Mouse (Mus musculus) thymus, adult 18-20 months (tissue): ENCODE measurements around the gene Tyw3.
"Not testable (repeated sequence)": the region's sequence is repeated elsewhere in the genome, so short reads cannot be mapped to it uniquely, and the experiment has no call there.

Source experiments
- DNase-seq, 2 experiments: peaks; one replicate each; pipeline ENCODE4 v3.0.0; 2022; ENCODE audit warnings: mixed read lengths in 2 of 2

Gene Tyw3

DNA sequence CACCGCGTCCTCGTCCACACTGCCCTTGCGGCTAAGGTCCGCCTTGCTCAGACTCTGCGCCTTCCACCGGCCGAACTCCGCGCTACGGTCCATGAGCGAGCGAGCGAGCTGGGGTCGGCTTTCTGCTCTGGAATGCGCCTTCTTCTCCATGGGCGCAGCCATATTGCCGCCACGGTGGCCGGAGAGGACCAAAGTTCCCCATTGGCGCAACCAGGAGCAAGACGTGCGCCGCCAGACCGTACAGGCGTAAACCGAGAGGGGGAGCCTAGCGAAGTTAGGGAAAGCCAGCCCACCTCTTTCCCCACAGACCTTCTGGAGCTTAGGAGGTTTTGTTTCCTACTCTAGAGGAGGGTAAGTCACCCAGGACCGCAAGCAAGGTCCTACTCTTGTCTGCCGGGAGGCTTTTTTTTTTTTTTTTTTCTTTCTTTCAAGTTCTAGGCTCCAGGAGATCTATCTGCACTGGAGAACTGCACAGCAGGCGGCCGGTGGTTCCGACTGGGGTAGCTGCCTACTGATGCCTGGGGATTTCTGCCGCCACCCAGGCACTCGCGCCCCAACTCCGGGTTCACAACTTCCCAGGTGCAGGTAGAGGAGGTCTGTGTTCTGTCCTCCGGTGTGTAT is at the start of gene Tyw3:
Gene Tyw3, minus strand, starts transcription at position 171 of the 621 bp plus-strand sequence.
- peak; percentile 89 to 91 for DNase-seq

GRCm38 (mm10) chr3:154633091-154633490 is 36.2 kb upstream of the Tyw3 start:
- DNase-seq, result no peak

DNA sequence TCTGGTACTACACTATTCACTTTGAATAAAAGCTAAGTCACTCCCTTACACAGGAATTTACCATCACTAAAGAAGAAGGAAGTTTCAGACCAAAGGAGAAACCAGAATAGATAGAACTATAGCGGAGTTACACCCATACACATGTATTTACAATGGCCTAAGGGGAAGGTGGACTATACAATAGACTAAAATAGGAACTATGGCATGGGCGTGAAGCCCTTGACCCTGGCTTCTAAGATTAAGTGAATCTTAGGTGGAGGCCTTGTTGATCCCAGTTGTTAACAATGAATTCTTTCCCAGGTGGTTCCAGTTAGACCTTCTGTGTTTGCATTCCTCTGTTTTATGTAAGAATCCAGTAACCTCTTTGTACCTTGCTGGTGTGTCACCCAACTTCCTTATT is 34.4 kb upstream of the Tyw3 start:
- not testable (repeated sequence) for DNase-seq

DNA sequence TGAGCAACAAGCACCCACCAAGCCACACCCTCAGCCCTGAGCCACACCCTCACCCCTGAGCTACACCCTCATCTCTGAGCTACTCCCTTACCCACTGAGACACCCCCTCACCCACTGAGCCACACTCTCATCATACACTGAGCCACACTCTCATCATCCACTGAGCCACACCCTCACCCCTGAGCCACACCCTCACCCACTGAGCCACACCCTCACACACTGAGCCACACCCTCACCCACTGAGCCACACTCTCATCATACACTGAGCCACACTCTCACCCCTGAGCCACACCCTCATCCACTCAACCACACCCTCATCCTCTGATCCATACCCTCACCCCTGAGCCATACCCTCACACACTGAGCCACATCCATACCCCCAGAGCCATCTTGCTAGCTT is 31.4 kb upstream of the Tyw3 start:
- DNase-seq, result no peak

- no peak for DNase-seq
Measured at GRCm38 (mm10) chr3:154616106-154616505, 19.2 kb upstream of the Tyw3 start.

DNA sequence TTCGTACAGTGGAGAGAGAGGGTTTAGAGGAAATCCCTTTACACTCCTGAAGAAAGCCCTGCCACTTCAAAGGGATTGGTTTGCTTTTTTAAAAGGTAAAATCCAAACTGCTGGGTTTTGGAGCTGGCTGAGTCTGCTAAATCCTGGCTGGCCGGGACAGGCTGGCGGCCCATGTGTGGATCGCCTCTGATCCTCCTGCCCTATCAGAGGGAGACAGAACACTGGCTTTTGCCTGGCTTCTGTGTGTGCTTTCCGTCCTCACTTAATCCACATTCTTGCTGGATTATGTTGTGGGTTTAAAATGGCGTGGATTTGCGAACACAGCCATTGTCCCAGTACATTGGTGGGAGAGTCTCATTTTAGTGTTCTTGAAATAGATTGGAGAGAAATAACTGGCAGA is 18.4 kb upstream of the Tyw3 start:
- no peak for DNase-seq

GRCm38 (mm10) chr3:154614771-154615170 is 17.9 kb upstream of the Tyw3 start:
- no peak for DNase-seq

GRCm38 (mm10) chr3:154611888-154612287 is 15.0 kb upstream of the Tyw3 start:
- DNase-seq, result no peak

GRCm38 (mm10) chr3:154607896-154608295 is 11.0 kb upstream of the Tyw3 start:
- no peak for DNase-seq

DNA sequence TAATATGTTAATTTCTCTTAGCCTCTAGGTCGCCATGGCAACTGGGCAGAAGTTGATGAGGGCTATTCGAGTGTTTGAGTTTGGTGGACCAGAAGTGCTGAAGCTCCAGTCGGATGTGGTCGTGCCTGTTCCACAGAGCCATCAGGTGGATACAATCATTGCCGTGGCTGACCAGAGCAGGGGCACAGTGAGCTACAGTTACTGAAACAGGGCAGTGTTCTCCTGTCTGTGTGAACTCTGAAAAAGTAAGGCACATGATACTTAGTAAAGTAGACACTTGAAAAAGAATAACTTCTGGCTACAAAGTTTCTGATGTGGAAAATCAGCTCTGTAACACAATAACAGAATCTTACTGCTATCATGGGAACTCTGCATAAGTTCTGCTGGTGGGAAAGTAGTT is 8.0 kb upstream of the Tyw3 start:
- no peak for DNase-seq

DNA sequence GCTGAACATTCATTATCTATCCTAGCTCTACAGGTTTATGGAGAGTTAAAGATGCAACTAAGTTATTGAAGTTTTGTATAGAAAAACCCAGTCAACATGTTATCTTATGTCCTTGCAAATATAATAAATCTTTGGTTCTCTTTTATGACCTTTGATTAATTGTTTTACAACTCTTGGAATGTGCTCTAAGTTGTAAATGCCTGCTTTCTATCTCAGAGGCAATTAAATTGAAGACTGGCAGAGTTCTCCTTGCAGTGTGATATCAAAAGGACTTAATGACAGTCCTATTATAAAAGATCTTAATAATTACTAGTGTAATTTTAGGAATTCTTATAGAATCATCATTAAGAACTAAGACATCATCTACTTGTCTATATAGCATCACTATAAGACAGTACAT is 5.2 kb upstream of the Tyw3 start:
- no peak for DNase-seq

DNA sequence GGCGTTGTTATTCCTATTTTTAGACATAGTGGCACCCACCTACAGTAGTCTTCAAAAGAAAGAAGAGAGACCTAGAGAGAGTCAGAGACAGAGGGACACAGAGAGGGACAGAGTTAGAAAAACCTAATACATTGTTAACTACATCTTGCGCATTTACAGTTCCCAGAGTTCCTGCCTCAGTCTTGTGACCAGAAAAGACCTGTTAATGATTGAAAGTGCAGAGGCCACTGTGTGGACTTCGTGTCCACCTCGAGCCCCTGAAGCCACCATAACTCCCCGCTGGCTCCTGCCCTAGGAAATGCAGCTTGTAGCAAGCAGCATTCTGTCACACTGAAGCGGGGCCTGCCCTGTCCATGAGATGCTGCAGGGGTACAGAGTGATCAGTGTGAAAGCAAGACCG is 657 bp upstream of the Tyw3 start:
- no peak for DNase-seq

DNA sequence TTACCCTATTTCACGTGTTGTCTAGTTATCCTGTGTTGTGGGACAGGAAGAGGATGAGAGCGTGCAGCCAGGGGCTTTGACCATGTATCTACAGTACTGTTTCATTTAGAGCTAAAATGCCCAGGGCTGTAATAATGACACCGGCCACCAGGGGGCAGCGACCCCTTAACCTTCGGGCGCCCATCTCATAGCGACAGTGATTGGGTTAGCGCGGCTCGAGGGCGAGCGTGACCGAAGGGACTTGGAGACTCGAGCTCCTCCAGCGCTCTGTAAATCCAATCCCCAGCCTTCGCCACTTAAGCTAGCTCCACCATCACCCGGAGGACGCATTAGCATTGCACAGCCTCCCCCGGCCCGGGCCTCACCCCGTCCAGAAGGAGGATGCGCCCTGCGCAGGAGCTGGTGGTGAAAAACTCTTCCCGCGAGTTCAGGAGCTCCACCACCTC is 393 bp downstream of the Tyw3 start, which contains the start of gene Cryz:
Gene Cryz, plus strand, starts transcription at position 224 of the 446 bp plus-strand sequence.
- peak; percentile 71 to 78 for DNase-seq

DNA sequence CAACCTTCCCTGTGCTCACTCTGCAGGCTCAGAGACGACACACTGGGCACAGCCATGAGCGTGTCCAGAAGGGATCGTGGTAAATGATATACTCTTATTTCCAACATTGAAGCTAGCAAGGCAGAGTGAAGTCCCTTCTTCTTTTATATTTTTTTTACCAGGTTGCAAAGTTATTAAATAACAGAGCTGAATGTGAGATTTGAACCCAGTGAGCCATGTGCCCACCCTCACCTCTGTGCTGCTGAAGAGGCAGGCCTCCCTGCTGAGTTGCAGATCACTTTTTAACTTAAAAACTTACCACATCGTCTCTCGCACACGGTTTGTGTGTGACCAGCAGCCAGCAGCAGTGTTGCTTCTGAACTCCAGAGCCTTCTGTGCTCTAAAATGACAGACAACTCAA is 2.7 kb downstream of the Tyw3 start:
- DNase-seq, result no peak

DNA sequence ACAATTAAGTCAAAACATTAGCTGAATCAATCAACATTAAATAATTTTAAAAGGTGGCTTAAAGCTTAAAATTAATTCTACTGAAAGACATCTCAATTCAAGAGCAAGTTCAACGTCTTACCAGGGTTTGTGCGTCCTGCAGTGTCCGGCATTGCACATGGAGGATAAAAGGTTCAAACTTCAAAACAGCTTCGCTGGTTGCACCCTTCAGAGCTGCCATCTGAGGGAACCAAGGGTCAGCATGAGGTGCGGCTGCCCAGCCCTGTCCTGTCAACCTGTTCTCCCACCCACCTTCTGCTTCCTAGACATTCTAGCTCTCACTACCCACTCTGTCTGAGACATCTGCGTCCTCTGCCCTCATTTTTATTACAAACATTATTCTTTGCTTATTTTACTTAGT is 3.3 kb downstream of the Tyw3 start:
- no peak for DNase-seq

GRCm38 (mm10) chr3:154591621-154592020 is 5.3 kb downstream of the Tyw3 start:
- no peak for DNase-seq

GRCm38 (mm10) chr3:154590971-154591370 is 5.9 kb downstream of the Tyw3 start:
- DNase-seq, result no peak

GRCm38 (mm10) chr3:154584351-154584750 is 12.6 kb downstream of the Tyw3 start:
- DNase-seq, result no peak

GRCm38 (mm10) chr3:154577895-154578294 is 19.0 kb downstream of the Tyw3 start:
- DNase-seq, result no peak

DNA sequence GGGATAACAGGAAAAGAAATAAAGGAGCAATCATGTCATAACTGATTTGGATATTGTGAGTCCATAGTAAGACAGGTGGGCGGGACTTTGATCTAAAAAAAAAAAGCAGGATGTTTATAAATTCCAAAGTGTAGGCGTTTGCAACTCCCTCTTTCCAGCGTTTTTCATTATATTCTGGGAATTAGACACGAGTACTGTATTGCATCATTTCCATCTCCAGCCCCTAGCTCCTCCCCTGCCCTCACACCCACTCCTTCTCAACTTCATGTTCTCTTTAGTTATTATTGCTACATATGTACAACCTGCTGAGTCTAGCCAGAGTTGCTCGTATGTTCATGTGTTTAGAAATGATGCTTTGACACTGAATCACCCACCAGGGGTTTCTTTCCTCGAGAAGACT is 23.2 kb downstream of the Tyw3 start:
- DNase-seq, result no peak

DNA sequence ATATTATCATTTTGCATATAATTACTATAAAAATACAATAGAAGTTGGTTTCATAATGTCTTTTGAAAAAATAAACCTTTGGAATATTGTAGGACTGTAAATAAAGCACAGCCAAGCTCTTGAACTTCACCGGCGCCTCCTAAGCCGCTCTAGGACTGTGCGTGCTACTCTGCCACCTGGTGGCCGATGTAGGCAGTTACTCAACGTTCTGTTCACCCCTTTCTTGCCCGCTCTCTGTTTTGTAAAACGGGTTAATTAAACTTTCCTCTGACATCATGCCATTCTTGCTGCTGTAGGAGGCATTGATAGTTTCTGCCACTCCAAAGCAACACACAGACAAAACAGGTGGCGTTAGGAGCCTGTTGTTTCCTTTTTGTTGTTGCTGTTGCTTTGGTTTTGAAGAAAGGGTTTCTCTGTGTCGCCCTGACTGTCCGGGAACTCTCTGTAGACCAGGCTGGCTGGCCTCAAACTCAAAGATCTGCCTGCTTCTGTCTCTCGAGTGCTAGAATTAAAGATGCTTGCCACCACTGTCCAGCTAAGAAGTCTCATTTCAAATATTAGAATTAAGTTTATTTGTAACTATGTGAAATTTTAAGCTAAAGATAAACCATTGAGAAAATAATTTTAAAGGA is 24.4 kb downstream of the Tyw3 start:
- peak; percentile 8 to 10 for DNase-seq

DNA sequence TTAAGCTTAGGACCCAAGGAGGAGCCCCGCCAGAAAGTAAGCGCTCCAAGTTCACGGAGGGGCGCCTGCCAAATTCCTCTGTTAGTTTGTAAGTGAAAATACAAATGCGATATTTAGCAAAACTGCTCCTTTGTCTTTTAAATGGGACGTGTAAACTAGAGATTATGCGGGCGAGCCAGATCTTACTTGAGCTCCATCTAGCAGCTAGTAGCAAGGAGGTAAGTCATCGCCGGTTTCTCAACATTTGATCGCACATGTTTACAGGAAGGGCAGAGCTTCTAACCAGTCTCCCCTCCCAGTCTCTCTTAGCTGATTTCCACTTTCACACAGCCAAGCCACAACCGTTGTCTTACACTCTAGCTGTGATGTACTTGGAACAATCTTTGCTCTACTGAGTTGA is 26.1 kb downstream of the Tyw3 start:
- DNase-seq, result no peak

DNA sequence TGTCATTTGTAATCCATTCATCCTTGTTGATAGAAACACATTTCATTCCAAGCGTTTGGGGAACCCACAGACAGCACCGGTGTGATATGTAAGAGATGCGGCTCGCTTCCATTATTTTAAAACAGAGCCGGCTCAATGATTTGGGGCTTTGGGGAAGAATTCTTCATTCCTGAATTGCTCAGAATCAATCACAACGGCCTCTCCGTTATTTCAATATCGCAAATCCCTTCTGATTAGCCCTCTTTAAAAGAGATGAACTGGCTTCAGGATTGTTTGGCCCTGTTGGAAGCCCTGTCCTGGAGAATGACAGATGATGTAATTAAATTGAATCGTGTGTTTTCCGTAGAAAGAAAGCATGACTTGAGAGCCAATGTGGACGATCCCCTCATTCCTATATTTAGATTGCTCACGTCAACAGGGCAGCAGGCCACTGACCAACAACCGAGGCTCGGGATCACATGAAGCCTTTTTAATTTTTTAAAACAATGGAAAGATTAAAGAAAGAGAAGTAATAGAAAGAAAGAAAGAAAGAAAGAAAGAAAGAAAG is 26.8 kb downstream of the Tyw3 start:
- no peak for DNase-seq

DNA sequence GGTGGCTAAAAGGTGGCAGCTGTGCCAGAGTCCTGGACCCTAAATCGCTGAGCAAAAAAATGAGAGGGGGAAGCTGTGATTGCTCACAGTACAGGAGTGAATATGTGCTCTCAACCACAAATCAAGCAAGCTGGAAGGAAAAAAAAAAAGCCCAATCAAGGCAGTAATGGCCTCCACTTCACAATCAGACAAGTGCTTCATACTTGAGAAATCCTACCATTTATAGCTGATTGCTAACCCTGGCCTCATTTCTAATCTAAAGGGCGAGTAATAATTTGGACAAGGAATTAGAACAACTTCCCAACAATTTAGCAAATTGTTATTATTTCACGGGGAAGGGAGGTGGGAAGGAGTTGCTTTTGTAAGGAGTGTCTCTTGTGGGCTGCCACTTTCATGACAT is 31.5 kb downstream of the Tyw3 start:
- DNase-seq, result no peak

DNA sequence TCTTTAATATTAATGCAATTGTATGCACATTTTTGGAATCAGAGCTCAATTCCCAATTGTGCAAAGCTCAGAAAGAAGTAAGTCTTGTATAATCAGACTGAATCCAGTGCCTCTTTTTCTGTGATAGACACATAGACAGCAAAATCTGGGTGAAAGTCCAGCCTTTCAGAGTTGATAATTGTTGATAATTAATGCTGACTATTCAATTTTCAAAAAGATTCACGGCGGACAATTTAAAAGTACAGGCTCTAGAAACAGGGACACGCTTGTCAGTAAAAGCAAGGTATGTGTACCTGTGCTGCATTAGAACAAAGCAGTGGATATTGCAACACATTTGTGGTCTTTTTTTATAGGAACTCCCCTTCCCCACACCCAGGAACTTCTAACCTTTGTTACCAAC is 34.7 kb downstream of the Tyw3 start:
- DNase-seq, result no peak
